8 mouse cellular contexts compared by ENCODE assay signal in genomic region chr15:83555161-83555974, GRCm38 (mm10). TPM values are rescaled to one million over a fixed set of nuclear protein-coding genes. Genes with fewer than 3 reads are reported as not detected.
DNase-seq lines count a peak whose midpoint lies in the region; ATAC-seq and TF ChIP-seq lines count a peak whose summit lies in the region.

No protein-coding gene starts in this region.

- under 1% methylated on average over 74 of the region's 74 CpGs for WGBS in forebrain, embryonic 12.5 days
- WGBS in heart, postnatal 0 days: 1% methylated on average over 53 of the region's 74 CpGs
- WGBS in liver, embryonic 14.5 days (ENCODE audit: insufficient replicate concordance): under 1% methylated on average over 74 of the region's 74 CpGs
- WGBS in stomach, embryonic 15.5 days: under 1% methylated on average over 73 of the region's 74 CpGs

- peak; percentile 93 for ATAC-seq in forebrain, embryonic 12.5 days (ENCODE audit: low FRiP score)
- peak; percentile 88 for ATAC-seq in heart, postnatal 0 days (ENCODE audit: insufficient read depth, low read depth)
- peak; percentile 91 for ATAC-seq in liver, embryonic 14.5 days (ENCODE audit: insufficient read depth)
- peak; percentile 86 for ATAC-seq in stomach, embryonic 15.5 days (ENCODE audit: insufficient read depth, low FRiP score, low read depth)

- H3K27ac ChIP-seq in forebrain, embryonic 12.5 days: peak overlapping the region; percentile 96
- H3K27ac ChIP-seq in heart, postnatal 0 days (ENCODE audit: low read depth): peak overlapping the region; percentile 92
- H3K27ac ChIP-seq in liver, embryonic 14.5 days: peak overlapping the region; percentile 57
- peak overlapping the region; percentile 86 for H3K27ac ChIP-seq in stomach, embryonic 15.5 days

- no peaks in the 10 kb centered on the region for H3K9me3 ChIP-seq in E14TG2a.4 (ENCODE audit: low read length)
- H3K9me3 ChIP-seq in forebrain, embryonic 12.5 days: no peaks in the 10 kb centered on the region
- H3K9me3 ChIP-seq in heart, postnatal 0 days (replicated peaks; ENCODE audit: control insufficient read depth, low read length): no peaks in the 10 kb centered on the region
- H3K9me3 ChIP-seq in liver, embryonic 14.5 days (ENCODE audit: control insufficient read depth, low read length): no peaks in the 10 kb centered on the region
- H3K9me3 ChIP-seq in stomach, embryonic 15.5 days: no peaks in the 10 kb centered on the region

- H3K4me1 ChIP-seq in E14TG2a.4 (replicated peaks; ENCODE audit: low read depth, low read length): peaks cover 14% of the 10 kb centered on the region
- peaks cover 14% of the 10 kb centered on the region for H3K4me1 ChIP-seq in forebrain, embryonic 12.5 days
- H3K4me1 ChIP-seq in heart, postnatal 0 days (ENCODE audit: control insufficient read depth, insufficient read depth): peaks cover 8% of the 10 kb centered on the region; the same call in 1 of the 2 replicates
- peaks cover 0 to 9% of the 10 kb centered on the region in 2 experiments for H3K4me1 ChIP-seq in liver, embryonic 14.5 days (replicated peaks; ENCODE audit: control insufficient read depth in 2 of 2, insufficient read depth in 2 of 2, low read length in 1 of 2)
- peaks cover 9% of the 10 kb centered on the region; the same call in 1 of the 2 replicates for H3K4me1 ChIP-seq in stomach, embryonic 15.5 days

- TF ChIP-seq EP300 in heart, postnatal 0 days (IDR thresholded peaks at IDR 0.05; ENCODE audit: low read depth): no peak
- no peak for TF ChIP-seq EP300 in liver, embryonic 14.5 days (IDR thresholded peaks at IDR 0.05; ENCODE audit: low read depth)

- H3K4me3 ChIP-seq in E14TG2a.4 (replicated peaks; ENCODE audit: low read length): peak overlapping the region; percentile 90
- H3K4me3 ChIP-seq in forebrain, embryonic 12.5 days (replicated peaks): peak overlapping the region; percentile 90
- peak overlapping the region; percentile 88 for H3K4me3 ChIP-seq in heart, postnatal 0 days (ENCODE audit: low read depth, low read length)
- H3K4me3 ChIP-seq in liver, embryonic 14.5 days (ENCODE audit: insufficient read depth in 1 of 2, low read depth in 2 of 2, low read length in 2 of 2): peak overlapping the region; percentile 67 to 83
- H3K4me3 ChIP-seq in stomach, embryonic 15.5 days (replicated peaks): peak overlapping the region; percentile 78

- DNase-seq in c-Kit-positive CD71-positive TER-119-positive erythroid progenitor cells, embryonic 14.5 days (ENCODE audit: low spot score): peak; percentile 85
- peak; percentile 83 for DNase-seq in heart, postnatal 0 days (ENCODE audit: low spot score)
- peak; percentile 85 to 93 for DNase-seq in kidney, postnatal 36 days
- DNase-seq in liver, embryonic 14.5 days (ENCODE audit: low read depth in 3 of 3, low spot score in 3 of 3): peak; percentile 56 to 77 (median 66)
- DNase-seq in neural tube, embryonic 10.5 days (ENCODE audit: extremely low spot score, low spot score): peak; percentile 88

- H3K36me3 ChIP-seq in E14TG2a.4 (ENCODE audit: insufficient read depth, low read length): peaks cover 31% of the 10 kb centered on the region
- peaks cover 23% of the 10 kb centered on the region for H3K36me3 ChIP-seq in forebrain, embryonic 12.5 days (replicated peaks)
- H3K36me3 ChIP-seq in heart, postnatal 0 days (replicated peaks; ENCODE audit: control insufficient read depth, insufficient read depth, low read length): peaks cover 18% of the 10 kb centered on the region; the same call in 1 of the 2 replicates
- H3K36me3 ChIP-seq in liver, embryonic 14.5 days (replicated peaks; ENCODE audit: control insufficient read depth, insufficient read depth, low read depth): no peaks in the 10 kb centered on the region; the same call in 1 of the 2 replicates
- H3K36me3 ChIP-seq in stomach, embryonic 15.5 days: peaks cover 6% of the 10 kb centered on the region; the same call in 1 of the 2 replicates

- no peak for TF ChIP-seq CTCF in E14TG2a.4 (conservative IDR thresholded peaks at IDR 0.05; ENCODE audit: low read length)
- TF ChIP-seq CTCF in heart, postnatal 0 days (IDR thresholded peaks at IDR 0.05; ENCODE audit: low read depth): no peak
- peak; percentile 10; the same call in 1 of the 2 replicates for TF ChIP-seq CTCF in liver, embryonic 14.5 days (IDR thresholded peaks at IDR 0.05; ENCODE audit: low read depth)

- peak overlapping the region; percentile 88 for H3K4me2 ChIP-seq in forebrain, embryonic 12.5 days
- H3K4me2 ChIP-seq in heart, postnatal 0 days (ENCODE audit: low read depth, low read length): peak overlapping the region; percentile 91
- peak overlapping the region; percentile 93 for H3K4me2 ChIP-seq in liver, embryonic 14.5 days (ENCODE audit: low read depth)
- H3K4me2 ChIP-seq in stomach, embryonic 15.5 days: peak overlapping the region; percentile 84

- peak overlapping the region; percentile 94 for H3K9ac ChIP-seq in forebrain, embryonic 12.5 days
- peak overlapping the region; percentile 92 for H3K9ac ChIP-seq in heart, postnatal 0 days (replicated peaks; ENCODE audit: low read depth, low read length)
- H3K9ac ChIP-seq in liver, embryonic 14.5 days (replicated peaks): peak overlapping the region; percentile 94
- H3K9ac ChIP-seq in stomach, embryonic 15.5 days: peak overlapping the region; percentile 93

- H3K27me3 ChIP-seq in E14TG2a.4 (ENCODE audit: insufficient read depth, low read length): no peaks in the 10 kb centered on the region
- H3K27me3 ChIP-seq in forebrain, embryonic 12.5 days: 0 out of 2 replicates have a peak, but pooled peaks cover 11% of the 10 kb centered on the region
- no peaks in the 10 kb centered on the region for H3K27me3 ChIP-seq in heart, postnatal 0 days (ENCODE audit: control insufficient read depth, insufficient read depth, low read length)
- H3K27me3 ChIP-seq in liver, embryonic 14.5 days (ENCODE audit: control insufficient read depth, insufficient read depth, low read length): no peaks in the 10 kb centered on the region
- no peaks in the 10 kb centered on the region for H3K27me3 ChIP-seq in stomach, embryonic 15.5 days (replicated peaks)

RNA-seq across cellular contexts. Expression of gene Tspo, which starts 8.0 kb away (rescaled TPM):
- polyA plus RNA-seq in forebrain, embryonic 12.5 days (2016; fragmentation: Nextera tagmentation; extraction: Ambion mirVana): 15.5 and 16.3 TPM in 2 replicates
- total RNA-seq in heart, postnatal 0 days (2014; rRNA removed; ENCODE audit: low replicate concordance): 264 and 335 TPM in 2 replicates
- polyA plus RNA-seq in heart, postnatal 0 days (2015; fragmentation: Nextera tagmentation; extraction: Ambion mirVana): 205 and 210 TPM in 2 replicates
- polyA plus RNA-seq in liver, embryonic 14.5 days (2012; rRNA removed): 98.4 and 108 TPM in 2 replicates
- polyA plus RNA-seq in liver, embryonic 14.5 days (2014; fragmentation: Nextera tagmentation; extraction: Ambion mirVana): 243 and 246 TPM in 2 replicates
- 94.5 and 118 TPM in 2 replicates for polyA plus RNA-seq in stomach, embryonic 15.5 days (2015; fragmentation: Nextera tagmentation; extraction: Ambion mirVana)

RNA-seq across cellular contexts. Expression of gene Mcat, which starts 8.2 kb away (rescaled TPM):
- polyA plus RNA-seq in forebrain, embryonic 12.5 days (2016; fragmentation: Nextera tagmentation; extraction: Ambion mirVana): 37.4 and 38.8 TPM in 2 replicates
- total RNA-seq in heart, postnatal 0 days (2014; rRNA removed; ENCODE audit: low replicate concordance): 66.6 and 87.2 TPM in 2 replicates
- polyA plus RNA-seq in heart, postnatal 0 days (2015; fragmentation: Nextera tagmentation; extraction: Ambion mirVana): 33.5 and 36.9 TPM in 2 replicates
- 9.8 and 10.9 TPM in 2 replicates for polyA plus RNA-seq in liver, embryonic 14.5 days (2012; rRNA removed)
- 15.5 and 17.7 TPM in 2 replicates for polyA plus RNA-seq in liver, embryonic 14.5 days (2014; fragmentation: Nextera tagmentation; extraction: Ambion mirVana)
- polyA plus RNA-seq in stomach, embryonic 15.5 days (2015; fragmentation: Nextera tagmentation; extraction: Ambion mirVana): 33.6 and 35.4 TPM in 2 replicates

RNA-seq across cellular contexts. Expression of gene Bik, which starts 28.7 kb away (rescaled TPM):
- polyA plus RNA-seq in forebrain, embryonic 12.5 days (2016; fragmentation: Nextera tagmentation; extraction: Ambion mirVana): 1.4 and 1.7 TPM in 2 replicates
- 25.8 and 49.6 TPM in 2 replicates for total RNA-seq in heart, postnatal 0 days (2014; rRNA removed; ENCODE audit: low replicate concordance)
- polyA plus RNA-seq in heart, postnatal 0 days (2015; fragmentation: Nextera tagmentation; extraction: Ambion mirVana): 33.8 and 37.7 TPM in 2 replicates
- polyA plus RNA-seq in liver, embryonic 14.5 days (2012; rRNA removed): 1.3 and 1.8 TPM in 2 replicates
- polyA plus RNA-seq in liver, embryonic 14.5 days (2014; fragmentation: Nextera tagmentation; extraction: Ambion mirVana): 1.4 and 2.0 TPM in 2 replicates
- polyA plus RNA-seq in stomach, embryonic 15.5 days (2015; fragmentation: Nextera tagmentation; extraction: Ambion mirVana): 5.8 TPM in 2 replicates

RNA-seq across cellular contexts. Expression of gene Ttll12, which starts 39.6 kb away (rescaled TPM):
- 45.9 and 49.9 TPM in 2 replicates for polyA plus RNA-seq in forebrain, embryonic 12.5 days (2016; fragmentation: Nextera tagmentation; extraction: Ambion mirVana)
- total RNA-seq in heart, postnatal 0 days (2014; rRNA removed; ENCODE audit: low replicate concordance): 14.7 and 15.9 TPM in 2 replicates
- 7.8 and 8.6 TPM in 2 replicates for polyA plus RNA-seq in heart, postnatal 0 days (2015; fragmentation: Nextera tagmentation; extraction: Ambion mirVana)
- 29.9 and 32.5 TPM in 2 replicates for polyA plus RNA-seq in liver, embryonic 14.5 days (2012; rRNA removed)
- 36.2 and 43.7 TPM in 2 replicates for polyA plus RNA-seq in liver, embryonic 14.5 days (2014; fragmentation: Nextera tagmentation; extraction: Ambion mirVana)
- polyA plus RNA-seq in stomach, embryonic 15.5 days (2015; fragmentation: Nextera tagmentation; extraction: Ambion mirVana): 30.6 and 33.6 TPM in 2 replicates

RNA-seq across cellular contexts. Expression of gene Ttll1, which starts 44.7 kb away (rescaled TPM):
- polyA plus RNA-seq in forebrain, embryonic 12.5 days (2016; fragmentation: Nextera tagmentation; extraction: Ambion mirVana): 57.0 and 62.4 TPM in 2 replicates
- 5.8 and 10.7 TPM in 2 replicates for total RNA-seq in heart, postnatal 0 days (2014; rRNA removed; ENCODE audit: low replicate concordance)
- polyA plus RNA-seq in heart, postnatal 0 days (2015; fragmentation: Nextera tagmentation; extraction: Ambion mirVana): 23.2 and 25.7 TPM in 2 replicates
- 3.5 and 3.7 TPM in 2 replicates for polyA plus RNA-seq in liver, embryonic 14.5 days (2012; rRNA removed)
- 1.9 and 2.7 TPM in 2 replicates for polyA plus RNA-seq in liver, embryonic 14.5 days (2014; fragmentation: Nextera tagmentation; extraction: Ambion mirVana)
- 19.8 and 20.1 TPM in 2 replicates for polyA plus RNA-seq in stomach, embryonic 15.5 days (2015; fragmentation: Nextera tagmentation; extraction: Ambion mirVana)

Comparison
In these comparisons a context has a peak if more than half of its experiments do, and no peak if none do; other contexts are left out.
1. Peak in every context shown above with its lines: DNase-seq, ATAC-seq, H3K4me3 ChIP-seq and H3K27ac ChIP-seq.